Mouse (Mus musculus) adrenal gland, adult 8-10 months (tissue): Measurements from ENCODE around the gene Smg9. TPM values are rescaled to one million over a fixed set of nuclear protein-coding genes. Genes with fewer than 3 reads are reported as not detected.

Experiments used
- DNase-seq: peaks from one replicate; pipeline ENCODE4 v3.0.0; 2022
- total RNA-seq, 4 experiments: library from RNA; stranded (reverse); gene quantifications; 2 replicates each; pipeline ENCODE4 v1.2.4; 2022

The Smg9 gene
- 10 to 100 TPM; 20.2 to 39.0 (median 25.9) TPM for total RNA-seq

DNA sequence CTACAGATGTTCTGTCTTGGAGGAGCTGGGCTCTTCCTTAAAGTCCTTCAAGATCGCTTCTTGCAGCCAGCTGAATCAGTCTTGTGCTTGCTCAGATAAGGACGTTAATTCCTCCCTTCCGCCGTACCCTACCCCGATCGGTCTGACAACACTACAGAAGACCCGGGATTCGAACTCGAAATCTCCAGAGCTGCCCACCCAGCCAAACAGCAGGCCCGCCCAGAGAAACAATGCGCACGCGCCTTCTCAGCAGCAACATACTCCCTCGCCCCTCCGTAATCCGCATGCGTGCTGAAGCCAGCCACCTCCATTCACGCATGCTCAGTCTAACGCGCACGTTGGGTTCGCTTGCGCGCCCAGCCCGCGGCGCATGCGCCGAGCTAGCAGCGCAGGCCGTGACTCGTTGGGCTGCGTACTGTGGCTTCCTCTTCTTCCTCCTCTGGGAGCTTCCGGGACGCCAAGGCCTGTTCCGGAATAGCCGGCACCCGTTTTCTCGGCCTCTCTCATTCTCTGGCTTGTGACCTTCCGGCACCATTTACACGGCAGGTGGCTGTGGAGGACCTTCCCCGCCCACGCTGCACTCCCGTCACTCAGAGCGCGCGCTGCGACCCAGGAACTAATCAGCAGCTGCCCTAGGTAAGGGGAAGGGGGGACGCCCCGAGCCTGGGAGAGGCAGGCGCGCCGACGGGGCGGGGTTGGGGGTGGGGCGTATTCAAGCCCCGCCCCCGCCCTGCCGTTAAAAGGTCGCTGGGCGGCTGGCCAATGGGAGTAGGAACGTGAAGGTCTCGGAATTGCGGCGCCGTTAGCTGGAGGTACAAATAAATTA is at the start of gene Smg9:
Gene Smg9 (plus strand): TSS at position 364 of the 826 bp plus-strand sequence.
- peak; percentile 97 for DNase-seq

DNA sequence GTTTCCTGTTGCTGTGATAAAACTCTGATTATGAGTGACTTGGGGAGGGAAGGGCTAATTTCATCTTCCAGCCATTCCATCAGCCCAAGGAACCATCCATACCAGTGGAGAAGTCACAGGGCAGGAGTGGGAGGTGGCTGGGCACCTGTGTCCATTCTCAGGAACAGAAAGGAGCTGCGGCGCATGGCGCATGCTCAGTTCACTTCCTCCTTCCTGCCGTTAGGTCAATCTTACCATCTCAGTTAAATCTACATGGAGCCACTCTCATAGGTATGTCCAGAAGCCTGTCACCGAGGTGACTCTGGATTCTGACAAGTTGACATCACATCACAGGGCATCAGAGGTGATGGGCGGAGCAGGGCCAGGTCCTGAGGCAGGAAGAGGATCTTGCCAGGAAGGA is 43.8 kb upstream of the Smg9 start:
- DNase-seq: no peak

DNA sequence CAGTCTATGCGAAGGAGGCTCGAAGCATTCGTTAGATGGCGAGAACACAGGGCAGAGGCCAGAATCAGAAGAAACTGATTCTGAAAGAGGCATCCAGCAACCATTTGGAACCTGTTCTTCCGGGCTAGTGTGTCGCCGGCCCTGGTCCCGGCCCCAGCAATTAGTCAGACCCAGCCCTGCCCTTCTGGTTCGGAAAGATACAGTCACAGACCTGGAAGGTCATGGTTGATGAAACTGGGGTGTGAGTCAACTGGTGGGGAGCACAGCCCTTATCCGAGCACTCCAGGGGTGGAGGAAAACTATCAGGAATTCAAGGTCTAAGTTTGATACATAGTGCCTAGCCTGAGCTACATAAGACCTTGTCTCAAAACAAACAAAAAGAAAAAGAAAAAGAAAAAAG is 43.3 kb upstream of the Smg9 start:
- DNase-seq: peak; percentile 61

DNA sequence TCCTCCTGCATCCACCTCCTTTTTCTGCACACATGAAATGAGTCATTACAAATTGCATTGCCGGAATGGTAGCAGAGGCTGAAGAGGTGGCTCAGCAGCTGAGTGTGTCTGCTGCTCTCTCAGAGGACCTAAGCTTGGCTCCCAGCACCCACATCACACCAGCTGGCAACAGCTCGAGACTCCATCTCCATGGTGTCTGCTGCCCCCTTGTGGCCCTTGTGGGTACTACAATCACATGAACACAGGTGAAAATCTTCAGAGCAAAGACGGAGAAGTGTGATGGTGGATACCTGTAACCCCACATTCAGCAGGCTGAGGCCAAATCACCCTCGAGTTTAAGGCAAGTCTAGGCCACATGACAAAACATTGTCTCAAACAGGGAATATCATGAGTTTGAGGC is 41.5 kb upstream of the Smg9 start:
- DNase-seq: no peak

DNA sequence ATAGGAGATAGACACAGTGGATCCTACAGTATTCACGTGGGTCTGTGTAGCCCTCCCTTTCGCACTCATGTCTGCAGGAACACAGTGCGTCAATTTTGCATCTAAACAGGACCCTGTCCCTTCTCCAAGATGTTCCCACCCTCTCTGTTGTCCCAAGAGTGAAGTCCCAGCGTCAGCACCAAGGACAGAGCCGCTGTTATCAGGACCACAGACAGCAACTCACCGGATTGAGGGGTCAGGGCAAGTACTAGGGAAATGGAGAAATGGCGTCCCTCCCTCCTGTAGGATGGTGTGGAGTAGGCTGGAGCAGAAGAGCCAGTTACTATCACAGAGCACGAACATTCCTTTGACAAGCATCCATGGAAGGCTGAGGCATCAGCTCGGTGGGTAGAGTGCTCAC is 40.1 kb upstream of the Smg9 start:
- DNase-seq: no peak

DNA sequence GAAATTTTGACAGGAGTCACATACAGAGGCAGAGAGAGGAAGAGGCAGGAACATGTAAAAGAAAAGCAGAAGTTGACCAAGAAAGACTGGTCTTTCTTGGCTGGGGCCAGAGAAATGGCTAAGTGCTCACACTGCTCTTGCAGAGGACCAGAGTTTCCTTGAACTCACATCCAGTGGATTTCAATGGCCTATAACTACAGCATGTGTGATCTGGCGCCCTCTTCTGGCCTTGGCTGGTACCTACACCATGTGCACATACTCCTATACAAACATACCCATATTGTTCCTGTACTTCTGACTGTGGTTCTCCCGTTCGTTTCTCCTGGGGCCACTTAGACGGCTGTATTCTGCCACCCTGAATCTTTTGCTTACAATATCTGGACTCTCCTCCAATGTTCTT is 38.4 kb upstream of the Smg9 start:
- no peak for DNase-seq

DNA sequence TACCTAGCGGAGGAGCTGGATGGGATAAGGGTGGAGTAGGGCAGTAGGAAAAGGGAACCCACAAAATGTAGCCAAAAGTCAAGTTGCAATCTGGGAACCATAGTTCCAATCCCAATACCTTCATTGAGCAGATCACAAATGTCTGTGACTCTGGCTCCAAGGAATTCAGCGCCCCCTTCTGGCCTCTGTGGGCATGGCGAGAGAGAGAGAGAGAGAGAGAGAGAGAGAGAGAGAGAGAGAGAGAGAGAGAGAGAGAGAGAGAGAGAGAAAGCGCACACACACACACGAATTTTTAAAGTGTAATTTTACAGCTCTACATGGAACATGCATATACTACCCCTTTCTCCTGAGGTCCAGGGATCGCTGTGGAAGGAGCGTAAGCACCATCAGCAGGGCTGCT is 36.2 kb upstream of the Smg9 start:
- no peak for DNase-seq

DNA sequence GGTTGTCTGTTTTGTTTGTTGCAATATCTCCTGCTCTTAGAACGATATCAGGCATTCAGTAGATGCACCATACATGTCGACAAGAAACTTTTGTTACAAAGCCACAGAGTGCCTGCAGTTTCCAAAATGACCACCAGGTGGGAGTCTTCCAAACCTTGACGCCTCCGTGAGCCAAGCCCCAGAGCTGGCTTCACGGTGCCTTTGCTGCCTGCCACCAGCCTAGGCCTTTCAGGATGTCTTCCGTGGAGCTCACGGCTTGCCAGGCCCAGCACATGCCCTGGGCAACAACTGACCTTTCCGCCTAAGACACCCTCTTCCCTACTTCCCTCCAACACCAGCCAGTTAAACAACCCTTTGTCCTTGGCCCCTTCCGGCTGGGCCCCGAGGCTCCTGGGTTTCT is 34.6 kb upstream of the Smg9 start:
- peak; percentile 59 for DNase-seq

DNA sequence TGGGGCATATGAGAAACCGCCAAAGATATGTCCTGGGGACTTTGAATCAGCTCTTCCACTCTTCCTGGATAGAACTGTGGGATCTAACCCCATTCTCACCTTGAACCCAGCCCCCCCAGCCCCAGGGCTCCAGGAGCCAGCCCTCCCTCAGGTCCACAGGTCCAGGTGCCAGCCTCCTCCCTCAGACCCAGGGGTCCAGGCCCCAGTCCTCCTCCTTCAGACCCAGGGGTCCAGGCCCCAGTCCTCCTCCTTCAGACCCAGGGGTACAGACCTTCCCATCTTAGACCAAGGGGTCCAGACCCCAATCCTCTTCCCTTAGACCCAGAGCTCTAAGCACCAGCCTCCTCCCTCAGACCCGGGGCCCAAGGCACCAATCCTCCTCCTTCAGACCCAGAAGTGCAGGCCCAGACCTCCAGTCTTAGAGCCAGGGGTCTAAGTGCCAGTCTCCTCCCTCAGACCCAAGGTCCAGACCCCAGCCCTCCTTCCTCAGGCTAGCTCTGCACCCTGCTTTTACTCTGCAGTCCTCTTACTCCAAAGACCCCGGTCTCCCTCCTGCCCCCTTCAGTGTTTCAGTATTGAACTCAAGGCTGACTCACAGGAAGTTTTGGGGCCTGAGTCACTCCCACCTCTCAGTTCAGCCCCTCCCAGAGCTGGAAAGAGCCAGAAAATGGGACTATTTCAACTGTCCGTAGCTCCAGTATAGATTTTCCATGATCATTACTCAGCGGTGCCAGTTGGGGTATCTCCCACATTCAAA is 34.0 kb upstream of the Smg9 start:
- DNase-seq: no peak

DNA sequence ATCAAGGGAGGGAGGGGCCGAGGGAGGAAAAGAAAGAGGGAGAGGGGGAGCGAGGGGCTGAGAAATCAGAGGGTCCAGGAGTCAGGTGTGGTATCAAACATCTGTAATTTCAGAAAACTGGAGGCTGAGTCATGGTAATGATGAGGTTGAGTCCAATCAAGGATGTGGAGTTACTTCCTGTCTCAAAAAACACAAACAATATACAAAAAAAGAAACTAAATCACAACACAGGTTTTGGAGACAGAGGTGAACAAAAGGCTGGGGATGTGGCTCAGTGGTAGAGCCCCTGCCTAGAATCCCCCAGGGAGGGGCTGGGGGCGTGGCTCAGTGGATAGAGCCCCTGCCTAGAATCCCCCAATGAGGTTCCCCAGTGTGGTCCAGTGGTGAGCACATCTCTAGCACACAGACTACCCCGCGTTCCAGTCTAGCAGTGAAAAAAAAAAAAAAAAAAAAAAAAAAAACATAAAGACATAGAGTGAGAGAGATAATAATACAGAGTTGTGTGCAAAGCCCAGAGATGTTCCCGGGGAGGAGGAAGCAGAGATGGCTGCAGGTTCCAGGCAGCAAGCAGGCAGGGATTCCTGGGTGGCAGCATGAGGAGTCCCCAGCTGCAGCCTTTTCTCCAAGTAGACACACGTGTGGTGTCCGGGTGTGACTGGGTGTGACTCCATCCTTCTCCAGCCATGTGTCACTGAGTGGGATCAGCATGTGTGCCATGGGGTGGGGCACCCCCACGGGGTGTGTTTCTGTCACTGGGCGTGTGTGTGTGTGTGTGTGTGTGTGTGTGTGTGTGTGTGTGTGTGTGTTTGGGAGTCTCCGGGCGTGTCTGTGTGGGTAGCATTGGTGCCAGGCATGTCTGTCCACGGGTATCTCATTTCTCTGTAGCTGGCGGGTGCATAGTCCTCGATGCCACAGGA is 32.4 kb upstream of the Smg9 start:
- DNase-seq: no peak

DNA sequence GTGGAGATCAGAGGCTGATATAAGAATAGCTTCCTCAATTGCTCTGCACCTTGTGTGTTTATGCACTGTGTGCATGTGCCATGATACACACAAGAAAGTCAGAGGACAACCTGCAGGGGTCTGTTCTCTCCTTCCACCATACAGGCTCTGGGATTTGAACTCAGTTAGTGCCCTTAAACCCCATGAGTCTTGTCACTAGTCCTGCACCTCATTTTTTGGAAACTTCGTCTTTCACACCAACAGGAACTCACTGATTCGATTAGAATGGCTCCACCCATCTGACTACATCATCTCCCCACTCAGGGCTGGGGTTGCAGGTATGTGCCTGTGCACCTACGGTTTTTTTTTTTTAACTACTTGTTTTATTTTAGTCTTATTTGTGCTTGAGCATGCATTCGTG is 31.2 kb upstream of the Smg9 start:
- no peak for DNase-seq

DNA sequence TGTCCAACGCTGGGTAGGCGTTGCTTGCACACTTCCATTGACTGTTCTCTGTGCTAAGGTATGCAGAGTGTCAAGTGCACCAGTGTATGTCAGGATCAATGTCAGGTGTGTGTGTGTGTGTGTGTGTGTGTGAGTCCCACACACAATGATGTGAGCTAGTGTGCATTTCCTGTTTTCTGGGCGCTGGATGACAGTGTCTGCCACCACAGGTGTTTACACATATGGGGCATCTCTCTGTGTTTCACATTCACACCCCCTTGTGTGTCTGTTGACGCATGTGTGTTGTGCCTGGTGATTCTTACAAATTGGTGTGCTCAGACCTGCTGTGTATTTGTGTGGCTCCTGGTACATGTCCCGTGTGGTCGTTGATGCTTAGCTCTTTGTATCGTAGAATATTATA is 30.5 kb upstream of the Smg9 start:
- no peak for DNase-seq

DNA sequence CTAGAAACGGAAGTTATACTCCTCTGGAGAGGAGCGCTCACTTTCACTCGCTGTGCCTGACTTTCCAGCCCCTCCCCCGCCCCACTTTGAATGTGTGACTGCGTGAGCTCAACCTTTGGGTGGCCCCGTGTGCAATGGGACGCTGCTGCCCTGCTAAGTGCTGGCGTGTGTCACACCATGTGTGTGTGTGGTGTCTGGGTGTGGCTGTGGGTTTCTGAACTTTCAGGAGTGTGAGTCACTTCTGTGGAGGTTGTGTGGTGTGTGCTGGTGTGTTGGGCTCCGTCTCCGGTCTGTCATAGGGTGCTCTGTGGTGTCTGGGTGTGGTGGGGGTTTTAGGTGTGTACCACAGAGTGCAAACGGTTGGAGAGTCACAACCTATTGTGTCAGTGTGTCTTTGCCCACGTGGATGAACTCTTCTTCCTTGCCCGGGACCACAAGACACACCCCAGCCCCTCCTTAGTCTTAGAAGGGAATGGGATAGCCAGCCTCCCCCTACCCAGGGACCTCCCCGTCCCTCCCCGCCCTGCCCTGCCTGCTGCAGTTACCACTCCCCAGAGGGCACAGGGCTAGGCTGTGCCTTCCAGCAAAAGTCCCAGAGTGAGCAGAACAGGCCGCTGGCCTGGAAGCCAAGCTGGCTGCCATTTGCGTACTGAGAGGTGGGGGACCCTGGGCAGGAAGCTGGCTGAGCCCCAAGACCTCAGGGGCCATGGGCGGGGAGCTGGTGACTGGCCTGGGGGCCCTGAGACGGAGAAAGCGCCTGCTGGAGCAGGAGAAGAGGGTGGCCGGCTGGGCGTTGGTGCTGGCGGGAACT is 29.5 kb upstream of the Smg9 start, which contains the start of gene Kcnn4:
Gene Kcnn4 (plus strand): TSS at position 533 of the 811 bp plus-strand sequence.
- no peak for DNase-seq

DNA sequence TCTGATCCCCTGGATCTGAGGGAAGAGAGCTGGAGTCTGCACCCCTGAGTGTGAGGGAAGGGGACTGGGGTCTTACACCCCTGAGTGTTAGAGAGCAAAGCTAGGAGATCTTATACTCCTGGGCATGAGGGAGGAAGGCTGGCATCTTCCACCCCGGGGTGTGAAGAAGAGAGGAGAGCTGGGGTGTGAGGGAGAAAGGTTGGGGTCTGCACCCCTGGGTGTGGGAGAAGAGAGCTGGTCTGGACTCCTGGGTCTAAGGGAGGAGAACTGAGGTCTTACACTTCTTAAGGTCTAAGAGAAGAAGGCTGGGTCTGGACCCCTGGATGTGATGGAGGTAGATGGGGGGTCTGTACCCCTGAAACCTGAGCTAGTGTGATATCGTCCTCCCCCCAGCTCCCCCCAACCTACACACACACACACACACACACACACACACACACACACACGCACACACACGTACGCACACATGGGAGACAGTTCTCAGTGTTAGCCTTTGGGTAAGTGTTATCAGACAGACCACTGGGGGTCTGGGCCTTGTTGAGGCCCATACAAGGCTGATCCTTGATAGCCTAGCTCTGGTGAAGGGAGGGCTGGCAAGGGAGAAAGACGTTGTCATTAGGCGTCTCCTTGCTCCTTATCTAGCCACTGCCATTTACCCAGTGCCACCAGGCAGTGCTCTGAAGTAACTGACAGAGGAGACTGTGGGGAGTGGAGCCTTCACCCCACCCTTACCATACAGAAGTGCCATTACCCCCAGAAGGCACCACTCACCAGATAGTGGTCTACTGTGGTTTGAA is 28.2 kb upstream of the Smg9 start:
- DNase-seq: no peak

DNA sequence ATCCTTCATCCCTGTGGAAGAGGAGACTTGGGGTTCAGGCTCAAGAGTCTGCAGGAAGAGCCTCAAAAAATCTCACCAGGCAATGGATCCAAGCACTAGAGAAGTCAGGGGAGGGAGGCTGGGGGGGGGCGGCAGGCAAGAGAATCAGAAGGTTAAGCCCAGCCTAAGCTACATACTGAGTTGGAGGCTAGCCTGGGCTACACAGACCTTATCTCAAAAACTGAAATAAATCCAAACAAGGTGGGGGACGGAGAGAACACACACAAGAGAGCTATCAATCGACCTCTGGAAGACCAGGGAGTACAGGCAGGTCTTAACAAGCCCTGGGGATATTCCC is 27.6 kb upstream of the Smg9 start:
- DNase-seq: no peak

DNA sequence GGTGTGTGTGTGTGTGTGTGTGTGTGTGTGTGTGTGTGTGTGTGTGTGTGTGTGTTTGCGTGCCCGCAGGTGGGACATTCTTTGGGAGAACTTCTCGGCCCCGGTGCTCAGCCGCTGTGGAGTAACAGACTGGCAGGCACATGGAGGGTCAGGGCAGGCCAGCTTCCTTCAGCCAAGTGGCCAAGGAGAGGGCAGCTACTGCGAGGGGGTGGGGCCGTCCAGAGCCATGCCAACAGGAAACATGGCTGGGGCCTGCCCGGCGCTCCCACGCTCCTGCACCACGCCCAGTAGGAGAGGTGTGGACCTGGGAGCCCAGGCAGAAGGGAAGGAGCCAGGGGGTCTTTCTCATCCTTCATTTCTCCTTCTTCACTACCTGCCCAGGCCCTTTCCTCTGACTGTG is 27.1 kb upstream of the Smg9 start:
- DNase-seq: no peak

DNA sequence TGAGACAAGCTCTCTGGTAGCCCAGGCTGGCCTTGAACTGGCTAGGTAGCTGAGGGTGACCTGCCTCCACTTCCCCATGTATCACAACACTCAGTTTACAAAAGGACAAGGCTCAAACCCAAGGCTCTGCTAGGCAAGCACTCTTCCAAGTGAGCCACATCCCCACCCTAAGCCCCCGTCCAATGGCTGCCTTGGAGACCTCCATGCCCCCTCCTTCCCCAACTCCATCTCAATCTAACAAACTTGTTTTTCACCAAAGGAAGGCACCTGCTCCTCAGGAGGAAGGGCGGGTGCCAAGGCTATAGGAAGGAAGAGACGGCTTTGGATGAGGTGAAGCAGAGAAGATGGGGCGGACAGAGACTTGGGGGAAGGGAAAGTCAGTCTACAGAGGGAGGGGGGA is 26.6 kb upstream of the Smg9 start:
- DNase-seq: no peak

DNA sequence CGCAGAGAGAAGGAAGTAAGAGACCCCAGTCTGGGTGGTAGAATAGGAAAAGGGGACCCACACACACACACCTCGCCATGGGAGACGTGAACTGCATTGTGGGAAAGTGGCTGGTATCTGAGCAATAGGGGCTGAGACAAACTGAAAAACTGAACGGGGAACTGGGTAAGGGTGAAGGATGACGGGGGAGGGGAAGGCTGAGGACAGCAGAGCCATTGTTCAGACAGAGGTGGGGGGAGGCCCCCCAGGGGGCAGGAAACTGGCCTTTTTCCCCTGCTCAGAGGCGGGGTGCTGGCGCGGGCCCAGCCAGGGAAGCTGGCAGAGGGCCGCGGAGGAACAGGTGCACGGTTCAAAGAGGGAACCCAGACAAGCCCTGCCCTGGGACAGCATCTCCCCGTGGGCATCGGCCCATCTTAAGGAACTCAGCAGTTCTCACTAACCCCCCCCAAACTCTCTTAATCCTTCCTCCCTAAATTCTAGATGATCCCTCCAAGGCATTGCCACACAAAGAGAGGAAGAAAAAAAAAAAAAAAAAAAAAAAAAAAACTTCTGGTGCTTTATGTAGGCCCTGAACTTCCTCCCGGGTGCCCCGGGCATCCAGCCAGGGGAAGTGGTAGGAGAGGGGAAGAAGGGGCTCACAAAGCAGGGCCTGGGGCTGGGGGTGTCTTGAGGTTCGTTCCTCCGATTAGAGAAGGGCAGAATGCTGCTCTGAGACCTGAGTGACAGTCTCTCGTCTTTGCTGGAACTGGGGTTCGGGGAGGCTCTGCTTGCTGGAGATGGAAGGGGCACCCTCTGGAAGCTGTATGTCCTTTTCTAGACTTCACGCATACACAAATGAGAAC is 25.7 kb upstream of the Smg9 start:
- DNase-seq: no peak

DNA sequence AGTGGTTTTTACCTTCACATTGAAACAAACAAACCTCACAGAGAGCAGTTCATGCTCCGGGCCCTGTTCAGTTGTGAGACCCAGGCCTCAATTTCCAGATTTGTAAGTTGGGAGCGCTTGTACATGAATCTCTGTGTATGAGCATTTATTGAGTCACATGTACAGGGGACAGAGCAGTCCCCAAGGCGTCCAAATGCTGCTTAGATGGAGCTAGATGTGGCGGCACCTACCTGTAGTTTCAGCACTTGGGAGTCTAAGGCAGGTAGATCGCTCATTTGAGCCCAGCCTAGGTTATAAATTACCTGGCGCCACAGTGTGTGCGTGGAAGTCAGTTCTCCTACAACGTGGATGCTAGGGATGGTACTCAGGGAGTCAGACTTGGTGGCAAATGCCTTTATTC is 23.0 kb upstream of the Smg9 start:
- no peak for DNase-seq
